Mouse (Mus musculus) macrophage (primary cell): ENCODE data around the gene Trpv3. TPM values are rescaled to one million over a fixed set of nuclear protein-coding genes. Genes with fewer than 3 reads are reported as not detected.

ENCODE experiments used
- H3K27ac ChIP-seq: fragments of 350-480 bp; formaldehyde crosslinking; 2 replicates; pipeline ENCODE4 v1.9.0; 2021
- H3K36me3 ChIP-seq: fragments of 350-480 bp; formaldehyde crosslinking; 2 replicates; pipeline ENCODE4 v1.9.0; 2021; ENCODE audit errors: inconsistent target
- H3K4me3 ChIP-seq: fragments of 350-480 bp; formaldehyde crosslinking; 2 replicates; pipeline ENCODE4 v1.9.0; 2021; ENCODE audit errors: inconsistent target
- H3K79me2 ChIP-seq: fragments of 350-480 bp; formaldehyde crosslinking; 2 replicates; pipeline ENCODE4 v1.9.0; 2021; ENCODE audit errors: inconsistent target
- WGBS: methylation state at CpG from one replicate; pipeline ENCODE4 v1.1.7; 2026; ENCODE audit warnings: inconsistent platforms; ENCODE audit not compliant: missing documents; 5-methylcytosine and 5-hydroxymethylcytosine counted together
- polyA plus RNA-seq: library from polyadenylated mRNA; stranded (reverse); fragments of 250-400 nt; gene quantifications from 3 replicates; pipeline ENCODE4 v1.2.4, GENCODE M21; 2018; ENCODE audit warnings: inconsistent platforms

The Trpv3 gene
- polyA plus RNA-seq, 1 experiment from 2014 or later, result not detected

- H3K79me2 ChIP-seq, result no peaks in the 10 kb centered on the region
- no peaks in the 10 kb centered on the region for H3K36me3 ChIP-seq
- no peak overlapping the region for H3K4me3 ChIP-seq
- H3K27ac ChIP-seq, result no peak overlapping the region
- WGBS, result 81% methylated on average over 4 of the region's 4 CpGs
Observed at GRCm38 (mm10) chr11:73327361-73327760, 60.2 kb downstream of the Trpv3 start.

GRCm38 (mm10) chr11:73329442-73329841, 62.3 kb downstream of the Trpv3 start, which contains the start of the genes Aspa, Gm49340 and Spata22:
Gene Aspa (minus strand): TSS chr11:73329596.
Gene Gm49340 (plus strand): TSS chr11:73329741.
Gene Spata22 (plus strand): TSS chr11:73329741.
- no peak within 1 kb of the TSS for H3K4me3 ChIP-seq
- H3K27ac ChIP-seq, result no peak within 1 kb of the TSS
- H3K36me3 ChIP-seq, result no peaks in the 10 kb centered on the region
- 92% methylated on average over 27 of the region's 27 CpGs for WGBS
- no peaks in the 10 kb centered on the region for H3K79me2 ChIP-seq

- WGBS, result 92% methylated on average over 2 of the region's 2 CpGs
- H3K4me3 ChIP-seq, result no peak overlapping the region
- H3K27ac ChIP-seq, result no peak overlapping the region
- no peaks in the 10 kb centered on the region for H3K79me2 ChIP-seq
- H3K36me3 ChIP-seq, result no peaks in the 10 kb centered on the region
Observed at GRCm38 (mm10) chr11:73333357-73333756, 66.2 kb downstream of the Trpv3 start.

GRCm38 (mm10) chr11:73336919-73337318, 69.7 kb downstream of the Trpv3 start:
- Histone ChIP-seq H3K4me3 (no peak overlapping the region), H3K79me2 (no peaks in the 10 kb centered on the region), H3K27ac (no peak overlapping the region), H3K36me3 (no peaks in the 10 kb centered on the region)
- WGBS, result 85% methylated on average over 4 of the region's 4 CpGs

Other genes with a start within 250 kb of the Trpv3 start
- gene Camkk1, start 248.4 kb upstream of the Trpv3 start, polyA plus RNA-seq, result not detected in 3 replicates
- gene Ncbp3, start 219.6 kb upstream of the Trpv3 start, polyA plus RNA-seq, result 4.9 to 6.5 TPM (median 4.9 TPM) in 3 replicates
- gene Itgae, start 176.8 kb upstream of the Trpv3 start, polyA plus RNA-seq, result 0.04 to 0.10 TPM in 2 of 3 replicates, not detected in the other
- gene Haspin, start 129.1 kb upstream of the Trpv3 start, polyA plus RNA-seq, result 3.7 to 6.3 TPM (median 4.0 TPM) in 3 replicates
- gene P2rx5, start 107.0 kb upstream of the Trpv3 start, polyA plus RNA-seq, result 0.08 to 0.42 TPM in 2 of 3 replicates, not detected in the other
- 17.6 to 52.2 TPM (median 32.5 TPM) in 3 replicates for gene Emc6, start 90.4 kb upstream of the Trpv3 start, polyA plus RNA-seq
- gene Tax1bp3, start 90.3 kb upstream of the Trpv3 start, polyA plus RNA-seq, result 31.5 to 54.1 TPM (median 45.7 TPM) in 3 replicates
- gene Ctns, start 68.3 kb upstream of the Trpv3 start, polyA plus RNA-seq, result 28.3 to 65.1 TPM (median 44.3 TPM) in 3 replicates
- 3.1 to 4.5 TPM (median 3.4 TPM) in 3 replicates for gene Shpk, start 67.9 kb upstream of the Trpv3 start, polyA plus RNA-seq
- not detected in 3 replicates for gene Trpv1, start 33.1 kb upstream of the Trpv3 start, polyA plus RNA-seq
- 0.83 to 3.9 TPM (median 1.8 TPM) in 3 replicates for gene Aspa, start 62.2 kb downstream of the Trpv3 start, polyA plus RNA-seq
- not detected in 3 replicates for gene Gm49340, start 62.4 kb downstream of the Trpv3 start, polyA plus RNA-seq
- gene Spata22, start 62.4 kb downstream of the Trpv3 start, polyA plus RNA-seq, result not detected in 3 replicates
- gene Olfr20, start 83.4 kb downstream of the Trpv3 start, polyA plus RNA-seq, result not detected in 3 replicates
- not detected in 3 replicates for gene Olfr376, start 103.9 kb downstream of the Trpv3 start, polyA plus RNA-seq
- not detected in 3 replicates for gene Olfr1, start 132.2 kb downstream of the Trpv3 start, polyA plus RNA-seq
- gene Olfr378, start 161.1 kb downstream of the Trpv3 start, polyA plus RNA-seq, result not detected in 3 replicates
- not detected in 3 replicates for gene Olfr380, start 190.1 kb downstream of the Trpv3 start, polyA plus RNA-seq
- gene Olfr381, start 224.2 kb downstream of the Trpv3 start, polyA plus RNA-seq, result not detected in 3 replicates
- not detected in 3 replicates for gene Olfr382, start 249.8 kb downstream of the Trpv3 start, polyA plus RNA-seq